Mouse (Mus musculus) hindbrain, embryonic 16.5 days (tissue): Measurements from ENCODE around the gene Prpf39. TPM values are rescaled to one million over a fixed set of nuclear protein-coding genes. Genes with fewer than 3 reads are reported as not detected.
A peak's percentile ranks its signal among the peaks of the same experiment; 100 is the strongest.

Experiments
- ATAC-seq: fragments of 200-750 bp; cut with Nextera tagmentation; 2 replicates; pipeline ENCODE4 v1.8.0; 2017; ENCODE audit warnings: moderate TSS enrichment, moderate library complexity
- H3K27ac ChIP-seq: fragments of 300-500 bp; sonication (generic); 2 replicates; pipeline ENCODE4 v1.5.1; 2014; ENCODE audit warnings: low read depth, mild to moderate bottlenecking, control low read depth, low read length, moderate library complexity
- H3K27me3 ChIP-seq: fragments of 300-500 bp; sonication (generic); replicated peaks from 2 replicates; pipeline ENCODE4 v1.6.1; 2014; ENCODE audit warnings: low read length; ENCODE audit not compliant: control insufficient read depth, insufficient read depth
- H3K36me3 ChIP-seq: fragments of 300-500 bp; sonication (generic); 2 replicates; pipeline ENCODE4 v1.6.1; 2014; ENCODE audit warnings: mild to moderate bottlenecking, low read length, moderate library complexity, mixed read lengths; ENCODE audit not compliant: control insufficient read depth, insufficient read depth
- H3K4me1 ChIP-seq: fragments of 300-500 bp; sonication (generic); 2 replicates; pipeline ENCODE4 v1.6.1; 2014; ENCODE audit warnings: low read depth, low read length; ENCODE audit not compliant: control insufficient read depth, insufficient read depth
- H3K4me2 ChIP-seq: fragments of 300-500 bp; sonication (generic); 2 replicates; pipeline ENCODE4 v1.6.1; 2014; ENCODE audit warnings: mild to moderate bottlenecking, low read length, control low read depth, moderate library complexity
- H3K4me3 ChIP-seq: fragments of 300-500 bp; sonication (generic); 2 replicates; pipeline ENCODE4 v1.5.1; 2014; ENCODE audit warnings: mild to moderate bottlenecking, low read length, control low read depth, moderate library complexity
- H3K9ac ChIP-seq: fragments of 300-500 bp; sonication (generic); 2 replicates; pipeline ENCODE4 v1.6.1; 2014; ENCODE audit warnings: low read depth, mild to moderate bottlenecking, control low read depth, low read length, moderate library complexity
- H3K9me3 ChIP-seq: fragments of 300-500 bp; sonication (generic); 2 replicates; pipeline ENCODE4 v1.6.1; 2014; ENCODE audit warnings: mild to moderate bottlenecking, low read length, moderate library complexity; ENCODE audit not compliant: control insufficient read depth
- WGBS: fragments of 180-500 bp; shearing (Covaris S2); extraction: QIAGEN DNeasy Blood & Tissue Kit; methylation state at CpG from one replicate; pipeline ENCODE4 v1.1.7; 2014; 5-methylcytosine and 5-hydroxymethylcytosine counted together
- polyA plus RNA-seq: library from polyadenylated mRNA; unstranded; fragments of >200 nt; fragmentation: Nextera tagmentation; extraction: Ambion mirVana; gene quantifications from 2 replicates; pipeline ENCODE4 v1.2.1, GENCODE M21; 2015

The Prpf39 gene
- polyA plus RNA-seq, 1 experiment from 2014 or later: 45.4 TPM

DNA sequence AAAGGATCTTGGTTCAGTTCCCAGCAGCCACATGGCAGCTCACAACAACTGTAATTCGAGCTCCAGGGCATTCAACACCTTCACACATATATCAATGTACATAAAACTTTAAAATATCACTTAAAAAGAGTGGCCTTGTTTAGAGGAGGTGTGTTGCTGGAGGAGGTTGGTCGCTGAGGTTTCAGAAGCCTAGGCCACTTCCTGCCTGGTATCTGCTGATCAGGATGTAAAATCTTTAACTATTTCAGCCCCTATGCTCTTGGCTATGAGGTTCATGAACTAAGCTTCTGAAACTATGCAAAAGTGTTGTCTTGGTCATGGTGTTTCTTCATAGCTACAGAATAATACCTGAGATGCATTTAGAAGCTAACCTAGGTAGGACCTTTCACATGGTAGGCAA lies 29.1 kb downstream of the Prpf39 start:
- no peaks in the 10 kb centered on the region for H3K27me3 ChIP-seq
- ATAC-seq: no peak
- WGBS: 84% methylated on average over 2 of the region's 2 CpGs
- H3K9ac ChIP-seq: no peak overlapping the region
- no peak overlapping the region for H3K4me3 ChIP-seq
- no peaks in the 10 kb centered on the region for H3K4me1 ChIP-seq
- H3K4me2 ChIP-seq: no peak overlapping the region
- no peaks in the 10 kb centered on the region for H3K9me3 ChIP-seq
- H3K27ac ChIP-seq: no peak overlapping the region
- peaks cover 27% of the 10 kb centered on the region for H3K36me3 ChIP-seq

DNA sequence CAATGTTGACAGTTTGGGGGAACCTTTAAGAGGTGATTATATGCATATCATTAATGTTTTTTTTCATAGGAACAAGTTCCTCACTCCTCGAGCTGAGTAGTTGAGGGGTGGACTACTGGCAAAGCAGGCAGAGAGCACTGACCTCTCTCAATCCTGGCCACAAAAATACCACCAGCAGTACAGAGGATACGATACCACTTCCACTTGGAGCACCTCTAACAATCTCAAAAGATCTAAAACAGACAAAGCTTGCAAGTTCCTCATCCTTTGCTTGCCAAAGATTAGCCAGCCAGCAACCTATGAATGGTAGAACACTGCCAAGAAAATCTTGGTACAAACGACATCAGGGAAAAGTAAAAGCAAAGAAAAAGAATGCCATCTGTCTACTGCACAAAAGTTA lies 30.1 kb downstream of the Prpf39 start:
- Histone ChIP-seq H3K4me3 (no peak overlapping the region), H3K4me2 (no peak overlapping the region), H3K36me3 (peaks cover 21% of the 10 kb centered on the region), H3K27ac (no peak overlapping the region), H3K9me3 (no peaks in the 10 kb centered on the region), H3K27me3 (no peaks in the 10 kb centered on the region), H3K9ac (no peak overlapping the region), H3K4me1 (no peaks in the 10 kb centered on the region)
- 63% methylated on average over 3 of the region's 3 CpGs for WGBS
- ATAC-seq: no peak

DNA sequence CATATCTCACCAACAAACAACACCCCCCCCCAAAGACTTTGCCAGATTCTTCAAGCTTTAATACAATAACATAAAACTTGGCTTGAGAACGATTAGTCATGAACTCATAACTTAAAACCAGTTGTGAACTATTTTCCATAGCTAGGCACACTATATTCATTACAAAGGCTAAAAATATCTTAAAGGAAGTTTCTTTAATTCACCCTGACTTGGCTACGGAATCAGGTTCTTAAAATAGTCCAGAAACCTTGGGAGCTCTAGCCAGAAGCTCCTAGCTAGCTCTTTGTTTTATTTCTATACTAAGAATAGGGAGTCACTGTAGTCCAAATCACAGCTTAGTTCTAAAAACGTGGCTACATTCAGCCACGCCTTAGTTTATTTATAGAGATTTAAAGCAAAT lies 32.3 kb downstream of the Prpf39 start:
- Histone ChIP-seq H3K4me1 (0 out of 2 replicates have a peak, but pooled peaks cover 2% of the 10 kb centered on the region), H3K9ac (no peak overlapping the region), H3K27ac (no peak overlapping the region), H3K4me2 (no peak overlapping the region), H3K4me3 (no peak overlapping the region), H3K27me3 (no peaks in the 10 kb centered on the region), H3K36me3 (peaks cover 15% of the 10 kb centered on the region), H3K9me3 (no peaks in the 10 kb centered on the region)
- WGBS: 84% methylated on average over 4 of the region's 4 CpGs
- no peak for ATAC-seq

DNA sequence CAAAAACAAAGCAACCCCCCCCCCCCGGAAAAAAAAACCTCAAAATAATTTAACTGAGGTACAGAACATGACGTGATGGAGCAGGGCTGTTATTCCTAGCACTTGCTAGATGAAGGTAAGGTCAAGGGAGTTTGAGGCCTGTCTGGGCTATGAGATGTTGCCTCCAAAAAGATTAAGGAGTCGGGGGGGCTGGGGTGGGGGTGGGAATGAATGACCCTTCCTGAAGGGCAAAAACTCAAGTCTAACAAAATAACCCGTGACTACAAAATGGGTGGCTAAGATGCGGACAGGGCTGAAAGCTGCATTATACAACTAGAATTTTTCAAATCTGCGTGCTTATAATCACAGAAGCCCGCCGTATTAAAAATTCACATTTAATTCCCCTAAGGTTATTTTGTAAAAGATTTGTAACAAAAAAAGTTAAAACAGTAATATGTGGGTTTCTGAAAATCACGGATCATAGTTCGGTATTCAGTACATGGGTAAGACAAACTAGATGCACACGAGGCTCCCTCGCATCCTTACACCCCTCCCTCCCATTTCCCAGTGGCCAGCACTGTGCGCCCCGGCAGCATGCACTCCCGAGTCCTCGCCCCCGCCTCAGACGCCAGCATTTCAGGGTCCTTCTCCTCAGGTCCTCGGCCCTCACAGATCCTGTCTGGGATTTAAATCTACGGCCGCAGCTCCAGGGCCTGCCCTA lies 36.9 kb downstream of the Prpf39 start:
- Histone ChIP-seq H3K4me2 (peak overlapping the region; percentile 83), H3K27me3 (no peaks in the 10 kb centered on the region), H3K4me3 (peak overlapping the region; percentile 92), H3K27ac (peak overlapping the region; percentile 96), H3K9ac (peak overlapping the region; percentile 82), H3K9me3 (no peaks in the 10 kb centered on the region), H3K4me1 (peaks cover 24% of the 10 kb centered on the region), H3K36me3 (peaks cover 7% of the 10 kb centered on the region)
- WGBS: 2% methylated on average over 21 of the region's 21 CpGs
- peak; percentile 68 for ATAC-seq

DNA sequence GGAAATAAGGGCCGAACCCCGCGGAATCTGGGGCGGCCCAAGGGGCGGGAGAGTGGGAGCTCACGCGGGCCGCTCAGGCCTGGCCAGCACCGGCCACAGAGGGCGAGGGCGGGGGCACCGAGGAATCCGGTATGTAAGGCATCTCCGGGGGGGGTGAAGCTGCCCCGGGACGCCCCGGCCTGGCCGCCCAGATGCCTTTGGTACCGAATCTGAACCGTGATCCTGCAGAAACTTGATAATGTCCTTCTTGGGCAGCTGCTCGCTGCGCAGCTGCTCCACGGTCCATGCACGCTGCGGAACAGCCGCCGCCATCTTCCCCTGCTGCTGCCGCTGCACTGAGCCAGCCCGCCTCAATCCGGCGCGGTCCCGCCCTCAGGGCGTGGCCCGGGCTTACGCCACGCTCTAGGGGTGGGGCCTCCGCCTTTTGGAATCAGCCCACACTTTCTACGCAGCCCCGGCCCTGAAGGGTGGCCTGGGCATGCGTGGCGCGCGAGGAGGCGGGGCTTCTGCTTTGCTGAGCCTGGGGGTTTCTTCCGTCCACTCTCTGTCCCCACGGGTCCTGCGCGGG lies 37.6 kb downstream of the Prpf39 start, which contains the start of gene Fkbp3:
TSS of gene Fkbp3 (minus strand) at position 397 of the 568 bp plus-strand sequence.
- WGBS: 0% methylated on average over 48 of the region's 49 CpGs
- Histone ChIP-seq H3K9ac (peak within 1 kb of the TSS; percentile 82), H3K36me3 (peaks cover 4% of the 10 kb centered on the region), H3K27me3 (no peaks in the 10 kb centered on the region), H3K27ac (peak within 1 kb of the TSS; percentile 96), H3K4me1 (peaks cover 25% of the 10 kb centered on the region), H3K9me3 (no peaks in the 10 kb centered on the region), H3K4me2 (peak within 1 kb of the TSS; percentile 83), H3K4me3 (peak within 1 kb of the TSS; percentile 92)
- ATAC-seq: peak; percentile 99

DNA sequence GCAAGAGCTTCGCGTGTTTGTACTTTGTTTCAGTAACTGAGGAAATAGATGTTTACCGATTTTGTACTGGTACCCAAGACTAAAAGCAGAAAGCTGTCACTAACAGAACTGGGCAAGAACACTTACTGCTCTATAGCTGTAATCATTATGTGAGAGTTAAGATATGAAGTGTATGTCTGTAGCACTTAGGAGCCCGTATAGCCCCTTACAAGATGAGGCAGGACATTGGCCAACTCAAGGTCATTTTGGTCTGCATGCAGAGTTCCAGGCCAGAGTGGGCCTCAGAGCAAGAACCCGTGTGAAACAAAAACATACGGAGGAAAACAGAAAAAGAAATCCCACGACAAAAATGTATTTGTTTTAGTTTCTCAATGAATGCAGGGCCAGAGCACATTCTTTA lies 38.5 kb downstream of the Prpf39 start:
- Histone ChIP-seq H3K36me3 (no peaks in the 10 kb centered on the region), H3K4me2 (peak overlapping the region; percentile 83), H3K9ac (no peak overlapping the region; the same call in 1 of the 2 replicates), H3K9me3 (no peaks in the 10 kb centered on the region), H3K27ac (peak overlapping the region; percentile 35; the same call in 1 of the 2 replicates), H3K27me3 (no peaks in the 10 kb centered on the region), H3K4me3 (peak overlapping the region; percentile 92), H3K4me1 (peaks cover 25% of the 10 kb centered on the region)
- WGBS: 47% methylated on average over 7 of the region's 7 CpGs
- ATAC-seq: no peak

DNA sequence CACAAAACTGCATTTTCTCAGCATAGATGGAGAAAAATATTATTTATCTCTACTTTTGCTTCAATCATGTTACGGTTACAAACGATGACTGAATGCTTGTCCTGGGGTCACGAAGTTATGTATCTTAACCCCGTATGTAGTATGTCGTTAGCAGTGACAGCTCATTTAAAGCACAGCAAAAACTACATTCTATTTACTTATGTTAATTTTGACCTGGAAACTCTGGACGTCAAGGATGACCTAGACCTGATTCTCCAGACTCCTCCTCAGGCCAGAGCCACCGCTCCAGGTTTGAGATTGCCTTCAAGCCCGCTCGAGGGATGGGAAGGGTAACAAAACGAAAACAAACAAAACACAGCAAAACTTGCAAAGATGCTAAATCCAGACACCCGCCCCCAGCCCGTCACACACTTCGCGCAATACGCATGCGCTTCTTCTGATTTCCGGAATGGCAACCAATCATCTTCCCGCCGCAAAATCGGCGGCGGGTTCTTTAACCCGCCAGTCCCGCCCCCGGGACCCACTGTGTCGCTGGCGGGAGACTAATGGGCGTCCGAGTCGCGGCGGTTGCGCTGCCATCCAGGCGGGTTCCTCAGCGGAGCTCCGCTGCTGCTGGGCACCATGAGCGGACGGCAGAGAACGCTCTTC lies 39.1 kb downstream of the Prpf39 start, which contains the start of gene Fancm:
TSS of gene Fancm (plus strand) at position 519 of the 648 bp plus-strand sequence.
- H3K27ac ChIP-seq: peak within 1 kb of the TSS; percentile 93
- peak within 1 kb of the TSS; percentile 92 for H3K9ac ChIP-seq
- H3K9me3 ChIP-seq: no peaks in the 10 kb centered on the region
- ATAC-seq: peak; percentile 52
- H3K4me1 ChIP-seq: peaks cover 25% of the 10 kb centered on the region
- no peaks in the 10 kb centered on the region for H3K36me3 ChIP-seq
- 2% methylated on average over 38 of the region's 39 CpGs for WGBS
- H3K27me3 ChIP-seq: no peaks in the 10 kb centered on the region
- peak within 1 kb of the TSS; percentile 83 for H3K4me2 ChIP-seq
- H3K4me3 ChIP-seq: peak within 1 kb of the TSS; percentile 92

DNA sequence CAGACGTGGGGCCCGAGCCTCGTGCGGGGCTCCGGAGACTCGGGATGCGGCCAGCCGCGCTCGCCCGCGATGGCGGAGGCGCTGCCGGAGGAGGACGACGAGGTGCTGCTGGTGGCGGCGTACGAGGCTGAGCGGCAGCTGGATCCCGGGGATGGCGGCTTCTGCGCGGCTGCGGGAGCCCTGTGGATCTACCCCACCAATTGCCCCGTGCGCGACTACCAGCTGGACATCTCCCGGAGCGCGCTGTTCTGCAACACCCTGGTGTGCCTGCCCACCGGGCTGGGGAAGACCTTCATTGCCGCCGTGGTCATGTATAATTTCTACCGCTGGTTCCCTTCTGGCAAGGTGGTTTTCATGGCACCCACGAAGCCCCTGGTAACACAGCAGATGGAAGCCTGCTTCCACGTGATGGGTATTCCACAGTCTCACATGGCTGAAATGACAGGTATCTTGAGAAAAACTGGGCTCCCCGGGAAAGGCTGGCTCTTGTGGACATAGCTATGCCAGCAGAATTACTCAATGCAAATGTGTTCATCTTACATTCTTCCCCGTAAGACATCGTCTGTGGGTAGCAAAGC lies 39.7 kb downstream of the Prpf39 start:
- Histone ChIP-seq H3K4me2 (peak overlapping the region; percentile 71), H3K9ac (peak overlapping the region; percentile 92), H3K27ac (peak overlapping the region; percentile 93), H3K27me3 (no peaks in the 10 kb centered on the region), H3K4me3 (peak overlapping the region; percentile 92), H3K4me1 (peaks cover 25% of the 10 kb centered on the region), H3K9me3 (no peaks in the 10 kb centered on the region), H3K36me3 (no peaks in the 10 kb centered on the region)
- peak; percentile 7 for ATAC-seq
- 0% methylated on average over 38 of the region's 41 CpGs for WGBS

DNA sequence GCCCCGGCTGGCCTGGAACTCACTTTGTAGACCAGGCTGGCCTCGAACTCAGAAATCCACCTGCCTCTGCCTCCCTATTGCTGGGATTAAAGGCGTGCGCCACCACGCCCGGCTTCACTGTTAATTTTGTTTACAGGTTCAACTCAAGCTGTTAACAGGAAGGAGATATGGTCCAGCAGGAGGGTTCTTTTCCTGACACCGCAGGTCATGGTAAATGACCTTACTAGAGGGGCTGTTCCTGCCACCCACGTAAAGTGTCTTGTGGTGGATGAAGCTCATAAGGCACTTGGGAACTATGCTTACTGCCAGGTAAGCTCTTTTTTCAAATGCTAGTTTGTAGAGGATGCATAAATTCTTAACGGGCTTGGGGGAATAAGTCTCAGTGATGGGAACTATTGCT lies 40.8 kb downstream of the Prpf39 start:
- 88% methylated on average over 9 of the region's 9 CpGs for WGBS
- Histone ChIP-seq H3K4me3 (no peak overlapping the region; the same call in 1 of the 2 replicates), H3K27me3 (no peaks in the 10 kb centered on the region), H3K4me2 (peak overlapping the region; percentile 71), H3K27ac (no peak overlapping the region), H3K9me3 (no peaks in the 10 kb centered on the region), H3K9ac (no peak overlapping the region), H3K36me3 (no peaks in the 10 kb centered on the region), H3K4me1 (peaks cover 25% of the 10 kb centered on the region)
- ATAC-seq: no peak
